Mouse (Mus musculus): ENCODE measurements around the gene Inha. TPM values are rescaled to one million over a fixed set of nuclear protein-coding genes. Genes with fewer than 3 reads are reported as not detected.

The Inha gene
- total RNA-seq, 1 experiment = 0.80 TPM

- H3K4me1 ChIP-seq (ENCODE audit: control insufficient read depth in 2 of 2, insufficient read depth in 2 of 2, low read length in 2 of 2, poor library complexity in 1 of 2) = peaks cover 4 to 6% of the 10 kb centered on the region in 2 experiments; a peak in 2 of 4 replicates
- in situ Hi-C loops (cut with MboI; ENCODE audit: low sequenced_read_pairs in 2 of 2, unreplicated experiment in 2 of 2) = no loop called here
- H3K4me3 ChIP-seq (ENCODE audit: insufficient read depth in 1 of 2, low read depth in 1 of 2, low read length in 2 of 2, poor library complexity in 1 of 2, severe bottlenecking in 1 of 2) = no peak overlapping the region
These were observed 26.1 kb upstream of the Inha start for GRCm38 (mm10) chr1:75480735-75481134.

GRCm38 (mm10) chr1:75486561-75486960 lies 20.3 kb upstream of the Inha start:
- Histone ChIP-seq H3K9me3 (ENCODE audit: control insufficient read depth, insufficient read depth, low read depth, low read length) (no peaks in the 10 kb centered on the region), H3K4me1 (ENCODE audit: control insufficient read depth in 2 of 2, insufficient read depth in 2 of 2, low read length in 2 of 2, poor library complexity in 1 of 2) (peaks cover 5 to 14% of the 10 kb centered on the region in 2 experiments; a peak in 2 of 4 replicates), H3K4me3 (ENCODE audit: insufficient read depth in 1 of 2, low read depth in 1 of 2, low read length in 2 of 2, poor library complexity in 1 of 2, severe bottlenecking in 1 of 2) (peak overlapping the region; percentile 80 to 93; a peak in 3 of 4 replicates), H3K27ac (ENCODE audit: insufficient read depth, low read depth, low read length, poor library complexity, severe bottlenecking) (no peak overlapping the region), H3K9ac (ENCODE audit: insufficient read depth, low read depth, low read length, poor library complexity, severe bottlenecking) (no peak overlapping the region; the same call in 1 of the 2 replicates), H3K36me3 (ENCODE audit: control insufficient read depth, insufficient read depth, low read length, poor library complexity, severe bottlenecking) (no peaks in the 10 kb centered on the region)
- in situ Hi-C loops (cut with MboI; ENCODE audit: low sequenced_read_pairs in 2 of 2, unreplicated experiment in 2 of 2) = no loop called here
- TF ChIP-seq MAFK (IDR thresholded peaks at IDR 0.05; ENCODE audit: insufficient read depth, low read depth, low read length) = no peak
- TF ChIP-seq ZNF384 (IDR thresholded peaks at IDR 0.05; ENCODE audit: low read depth, low read length) = no peak
- no peak for TF ChIP-seq ZC3H11A (IDR thresholded peaks at IDR 0.05; ENCODE audit: borderline replicate concordance, low read depth, low read length)
- no peak for TF ChIP-seq HCFC1 (IDR thresholded peaks at IDR 0.05; ENCODE audit: borderline replicate concordance, insufficient read depth, low read length)
- no peak for TF ChIP-seq CHD2 (IDR thresholded peaks at IDR 0.05; ENCODE audit: low read depth, low read length)
- no peak for DNase-seq (ENCODE audit: low read depth, low spot score)

More at GRCm38 (mm10) chr1:75480735-75481134, 26.1 kb upstream of the Inha start:
- no peak overlapping the region for H3K9ac ChIP-seq (ENCODE audit: insufficient read depth, low read depth, low read length, poor library complexity, severe bottlenecking)
- TF ChIP-seq ZNF384 (IDR thresholded peaks at IDR 0.05; ENCODE audit: low read depth, low read length) = no peak
- no peak for TF ChIP-seq ZC3H11A (IDR thresholded peaks at IDR 0.05; ENCODE audit: borderline replicate concordance, low read depth, low read length)
- no peak for TF ChIP-seq HCFC1 (IDR thresholded peaks at IDR 0.05; ENCODE audit: borderline replicate concordance, insufficient read depth, low read length)
- TF ChIP-seq MAFK (IDR thresholded peaks at IDR 0.05; ENCODE audit: insufficient read depth, low read depth, low read length) = no peak
- TF ChIP-seq CHD2 (IDR thresholded peaks at IDR 0.05; ENCODE audit: low read depth, low read length) = no peak
- no peak for DNase-seq (ENCODE audit: low read depth, low spot score)
- no peak overlapping the region for H3K27ac ChIP-seq (ENCODE audit: insufficient read depth, low read depth, low read length, poor library complexity, severe bottlenecking)
- H3K9me3 ChIP-seq (ENCODE audit: control insufficient read depth, insufficient read depth, low read depth, low read length) = no peaks in the 10 kb centered on the region
- peaks cover 8% of the 10 kb centered on the region for H3K36me3 ChIP-seq (ENCODE audit: control insufficient read depth, insufficient read depth, low read length, poor library complexity, severe bottlenecking)

- peaks cover 5 to 15% of the 10 kb centered on the region in 2 experiments; a peak in 2 of 4 replicates for H3K4me1 ChIP-seq (ENCODE audit: control insufficient read depth in 2 of 2, insufficient read depth in 2 of 2, low read length in 2 of 2, poor library complexity in 1 of 2)
- no peaks in the 10 kb centered on the region for H3K9me3 ChIP-seq (ENCODE audit: control insufficient read depth, insufficient read depth, low read depth, low read length)
- H3K36me3 ChIP-seq (ENCODE audit: control insufficient read depth, insufficient read depth, low read length, poor library complexity, severe bottlenecking) = no peaks in the 10 kb centered on the region
- TF ChIP-seq CHD2 (IDR thresholded peaks at IDR 0.05; ENCODE audit: low read depth, low read length) (no peak), ZNF384 (IDR thresholded peaks at IDR 0.05; ENCODE audit: low read depth, low read length) (no peak), MAFK (IDR thresholded peaks at IDR 0.05; ENCODE audit: insufficient read depth, low read depth, low read length) (no peak), HCFC1 (IDR thresholded peaks at IDR 0.05; ENCODE audit: borderline replicate concordance, insufficient read depth, low read length) (no peak), ZC3H11A (IDR thresholded peaks at IDR 0.05; ENCODE audit: borderline replicate concordance, low read depth, low read length) (no peak)
- no peak for DNase-seq (ENCODE audit: low read depth, low spot score)
- H3K27ac ChIP-seq (ENCODE audit: insufficient read depth, low read depth, low read length, poor library complexity, severe bottlenecking) = no peak overlapping the region
- peak overlapping the region; percentile 66 for H3K9ac ChIP-seq (ENCODE audit: insufficient read depth, low read depth, low read length, poor library complexity, severe bottlenecking)
- in situ Hi-C loops (cut with MboI; ENCODE audit: low sequenced_read_pairs in 2 of 2, unreplicated experiment in 2 of 2) = no loop called here
- H3K4me3 ChIP-seq (ENCODE audit: insufficient read depth in 1 of 2, low read depth in 1 of 2, low read length in 2 of 2, poor library complexity in 1 of 2, severe bottlenecking in 1 of 2) = peak overlapping the region; percentile 80 to 93
These were observed 19.9 kb upstream of the Inha start for GRCm38 (mm10) chr1:75487040-75487404.

GRCm38 (mm10) chr1:75487405-75488161 lies 19.3 kb upstream of the Inha start:
- Histone ChIP-seq H3K36me3 (ENCODE audit: control insufficient read depth, insufficient read depth, low read length, poor library complexity, severe bottlenecking) (no peaks in the 10 kb centered on the region), H3K4me3 (ENCODE audit: insufficient read depth in 1 of 2, low read depth in 1 of 2, low read length in 2 of 2, poor library complexity in 1 of 2, severe bottlenecking in 1 of 2) (peak overlapping the region; percentile 80 to 93), H3K9me3 (ENCODE audit: control insufficient read depth, insufficient read depth, low read depth, low read length) (no peaks in the 10 kb centered on the region), H3K4me1 (ENCODE audit: control insufficient read depth in 2 of 2, insufficient read depth in 2 of 2, low read length in 2 of 2, poor library complexity in 1 of 2) (peaks cover 5 to 19% of the 10 kb centered on the region in 2 experiments; a peak in 2 of 4 replicates), H3K27ac (ENCODE audit: insufficient read depth, low read depth, low read length, poor library complexity, severe bottlenecking) (no peak overlapping the region), H3K9ac (ENCODE audit: insufficient read depth, low read depth, low read length, poor library complexity, severe bottlenecking) (peak overlapping the region; percentile 71)
- in situ Hi-C loops (cut with MboI; ENCODE audit: low sequenced_read_pairs in 2 of 2, unreplicated experiment in 2 of 2) = no loop called here
- peak; percentile 89 for DNase-seq (ENCODE audit: low read depth, low spot score)
- no peak for TF ChIP-seq ZNF384 (IDR thresholded peaks at IDR 0.05; ENCODE audit: low read depth, low read length)
- TF ChIP-seq MAFK (IDR thresholded peaks at IDR 0.05; ENCODE audit: insufficient read depth, low read depth, low read length) = no peak
- TF ChIP-seq ZC3H11A (IDR thresholded peaks at IDR 0.05; ENCODE audit: borderline replicate concordance, low read depth, low read length) = no peak
- TF ChIP-seq CHD2 (IDR thresholded peaks at IDR 0.05; ENCODE audit: low read depth, low read length) = no peak
- no peak for TF ChIP-seq HCFC1 (IDR thresholded peaks at IDR 0.05; ENCODE audit: borderline replicate concordance, insufficient read depth, low read length)

Measured in ES-E14 (cell line).